Mouse (Mus musculus) embryonic facial prominence, embryonic 15.5 days (tissue): Measurements from ENCODE around the gene Jpt1. TPM values are rescaled to one million over a fixed set of nuclear protein-coding genes. Genes with fewer than 3 reads are reported as not detected.
"Not testable (repeated sequence)": the region's sequence is repeated elsewhere in the genome, so short reads cannot be mapped to it uniquely, and the experiment has no call there.

ENCODE experiments used
- ATAC-seq: fragments of 200-750 bp; cut with Nextera tagmentation; 2 replicates; pipeline ENCODE4 v1.8.0; 2017; ENCODE audit warnings: low read depth, moderate TSS enrichment; ENCODE audit not compliant: insufficient number of reproducible peaks, low FRiP score, low TSS enrichment
- H3K27ac ChIP-seq: fragments of 300-500 bp; sonication (generic); replicated peaks from 2 replicates; pipeline ENCODE4 v1.5.1; 2015; ENCODE audit warnings: mild to moderate bottlenecking, inconsistent platforms
- H3K27me3 ChIP-seq: fragments of 300-500 bp; sonication (generic); 2 replicates; pipeline ENCODE4 v1.6.1; 2015; ENCODE audit warnings: inconsistent platforms
- H3K36me3 ChIP-seq: fragments of 300-500 bp; sonication (generic); 2 replicates; pipeline ENCODE4 v1.6.1; 2015; ENCODE audit warnings: mild to moderate bottlenecking, inconsistent platforms
- H3K4me1 ChIP-seq: fragments of 300-500 bp; sonication (generic); 2 replicates; pipeline ENCODE4 v1.6.1; 2015; ENCODE audit warnings: inconsistent platforms
- H3K4me2 ChIP-seq: fragments of 300-500 bp; sonication (generic); replicated peaks from 2 replicates; pipeline ENCODE4 v1.6.1; 2015; ENCODE audit warnings: mild to moderate bottlenecking, inconsistent platforms
- H3K4me3 ChIP-seq: fragments of 300-500 bp; sonication (generic); replicated peaks from 2 replicates; pipeline ENCODE4 v1.5.1; 2015; ENCODE audit warnings: mild to moderate bottlenecking, inconsistent platforms
- H3K9ac ChIP-seq: fragments of 300-500 bp; sonication (generic); 2 replicates; pipeline ENCODE4 v1.6.1; 2015; ENCODE audit warnings: inconsistent platforms
- H3K9me3 ChIP-seq: fragments of 300-500 bp; sonication (generic); replicated peaks from 2 replicates; pipeline ENCODE4 v1.6.1; 2016; ENCODE audit warnings: inconsistent platforms
- WGBS: fragments of 180-500 bp; shearing (Covaris S2); methylation state at CpG from one replicate; pipeline ENCODE4 v1.1.7; 2015; 5-methylcytosine and 5-hydroxymethylcytosine counted together
- polyA plus RNA-seq: library from polyadenylated mRNA; unstranded; fragments of >200 nt; fragmentation: Nextera tagmentation; extraction: Ambion mirVana; gene quantifications from 2 replicates; pipeline ENCODE4 v1.2.1, GENCODE M21; 2015

Jpt1 gene
- polyA plus RNA-seq, 1 experiment from 2014 or later, result 523 TPM

DNA sequence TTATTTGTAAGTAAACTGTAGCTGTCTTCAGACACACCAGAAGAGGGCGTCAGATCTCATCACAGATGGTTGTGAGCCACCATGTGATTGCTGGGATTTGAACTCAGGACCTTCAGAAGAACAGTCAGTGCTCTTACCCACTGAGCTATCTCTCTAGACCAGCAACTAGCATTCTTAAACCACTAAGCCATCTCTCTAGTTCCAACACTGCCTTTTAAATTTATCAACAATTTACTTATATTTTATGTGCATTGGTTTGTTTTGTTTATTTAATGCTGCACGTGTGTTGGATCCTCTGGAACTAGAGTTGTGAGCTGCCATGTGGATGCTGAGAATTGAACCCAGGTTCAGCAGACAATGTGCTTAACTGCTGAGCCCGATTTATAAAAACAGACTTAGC is 12.3 kb upstream of the Jpt1 start:
- H3K4me1 ChIP-seq, H3K9ac ChIP-seq, H3K4me3 ChIP-seq, H3K27me3 ChIP-seq, H3K4me2 ChIP-seq, ATAC-seq, H3K27ac ChIP-seq, H3K9me3 ChIP-seq: not testable (repeated sequence)
- peaks cover 77% of the 10 kb centered on the region for H3K36me3 ChIP-seq
- 75% methylated on average over 3 of the region's 3 CpGs for WGBS

DNA sequence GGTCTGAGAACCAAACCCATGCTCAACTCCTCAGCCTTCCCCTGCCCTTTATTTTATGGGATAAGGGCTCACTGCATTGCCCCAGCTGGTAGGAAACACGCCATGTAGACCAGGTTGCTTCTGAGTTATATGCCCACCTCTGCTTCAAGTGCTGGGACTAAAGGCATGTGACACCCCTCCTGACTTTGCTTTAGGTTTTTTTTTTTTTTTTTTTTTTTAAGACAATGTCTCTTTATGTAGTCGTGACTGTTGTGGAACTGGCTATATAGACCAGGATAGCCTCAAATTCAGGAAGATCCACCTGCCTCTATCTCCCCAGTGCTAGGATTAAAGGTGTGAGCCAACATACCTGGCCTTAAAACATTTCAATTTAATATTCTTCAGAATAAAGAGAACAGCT is 8.5 kb upstream of the Jpt1 start:
- Histone ChIP-seq H3K27me3 (no peaks in the 10 kb centered on the region), H3K27ac (no peak overlapping the region), H3K4me3 (no peak overlapping the region), H3K4me1 (no peaks in the 10 kb centered on the region), H3K9me3 (no peaks in the 10 kb centered on the region), H3K4me2 (no peak overlapping the region), H3K36me3 (peaks cover 51% of the 10 kb centered on the region), H3K9ac (no peak overlapping the region)
- 69% methylated on average over 2 of the region's 2 CpGs for WGBS
- no peak for ATAC-seq

DNA sequence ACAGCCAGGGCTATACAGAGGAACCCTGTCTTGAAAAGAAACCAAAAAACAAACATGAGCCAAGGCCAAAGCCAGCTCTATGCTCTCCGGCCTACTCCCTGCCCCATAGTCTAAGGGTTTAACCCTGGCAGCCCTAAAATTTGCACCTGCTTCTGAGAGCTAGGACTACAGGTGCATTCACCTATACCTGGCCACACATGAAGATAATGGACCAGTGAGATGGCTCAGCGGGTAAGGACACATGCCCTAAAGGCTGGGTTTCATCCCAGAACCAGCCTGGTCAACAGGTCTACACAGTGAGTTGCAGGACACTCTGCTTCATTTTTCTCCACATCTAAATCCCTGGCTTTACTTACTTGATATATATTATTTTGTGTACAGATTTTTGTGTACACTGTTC is 8.1 kb upstream of the Jpt1 start:
- Histone ChIP-seq H3K4me1 (no peaks in the 10 kb centered on the region), H3K4me2 (no peak overlapping the region), H3K27me3 (no peaks in the 10 kb centered on the region), H3K4me3 (no peak overlapping the region), H3K36me3 (peaks cover 47% of the 10 kb centered on the region), H3K9ac (no peak overlapping the region), H3K9me3 (no peaks in the 10 kb centered on the region), H3K27ac (no peak overlapping the region; the same call in 1 of the 2 replicates)
- ATAC-seq, result no peak
- WGBS, result 93% methylated on average over 2 of the region's 2 CpGs

DNA sequence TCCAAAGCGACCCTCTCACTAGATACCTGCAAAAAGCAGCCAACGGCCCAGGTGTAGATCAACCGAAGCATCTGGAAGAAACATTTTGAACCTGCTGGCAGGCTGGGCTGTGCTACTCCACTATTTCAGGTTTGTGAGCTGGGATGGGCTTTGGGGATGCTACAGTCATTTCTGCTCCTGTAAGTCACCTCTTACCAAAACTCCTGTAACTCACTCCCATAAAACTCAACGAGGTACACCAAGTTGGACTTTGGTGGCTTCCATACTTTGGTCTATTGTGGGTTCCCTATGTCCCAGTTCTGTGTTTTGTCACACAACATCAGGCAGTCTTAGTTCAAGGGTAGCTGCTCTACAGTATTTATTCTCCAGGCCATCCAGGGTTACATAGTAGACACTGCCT is 6.9 kb upstream of the Jpt1 start:
- no peak for ATAC-seq
- Histone ChIP-seq H3K27ac (no peak overlapping the region), H3K9me3 (no peaks in the 10 kb centered on the region), H3K36me3 (peaks cover 36% of the 10 kb centered on the region), H3K4me3 (no peak overlapping the region), H3K4me1 (no peaks in the 10 kb centered on the region), H3K4me2 (no peak overlapping the region), H3K27me3 (no peaks in the 10 kb centered on the region), H3K9ac (no peak overlapping the region)
- 75% methylated on average over 4 of the region's 4 CpGs for WGBS

DNA sequence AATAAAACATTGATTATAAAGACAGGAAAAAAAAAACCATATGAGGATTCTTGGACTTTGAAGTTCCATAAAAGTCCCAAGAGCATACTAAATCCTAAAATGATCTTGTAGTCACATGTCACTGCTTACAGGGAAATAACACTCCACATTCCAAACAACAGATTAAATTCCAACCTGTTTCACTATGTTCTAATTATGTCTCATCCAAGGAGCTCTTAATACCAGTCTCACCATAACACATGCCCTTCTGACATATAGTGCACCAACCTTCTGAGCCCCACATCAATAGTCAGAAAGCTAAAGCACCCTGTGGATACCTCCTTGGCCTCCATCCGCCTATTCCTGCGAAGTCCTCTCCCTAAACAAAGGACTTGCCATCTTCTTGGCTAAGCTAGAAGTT is 6.0 kb upstream of the Jpt1 start:
- H3K9ac ChIP-seq, result no peak overlapping the region
- no peaks in the 10 kb centered on the region for H3K4me1 ChIP-seq
- H3K4me2 ChIP-seq, result no peak overlapping the region
- 72% methylated on average over 2 of the region's 2 CpGs for WGBS
- H3K27me3 ChIP-seq, result no peaks in the 10 kb centered on the region
- H3K27ac ChIP-seq, result no peak overlapping the region
- H3K4me3 ChIP-seq, result no peak overlapping the region
- H3K9me3 ChIP-seq, result no peaks in the 10 kb centered on the region
- peaks cover 27% of the 10 kb centered on the region for H3K36me3 ChIP-seq
- ATAC-seq, result no peak

DNA sequence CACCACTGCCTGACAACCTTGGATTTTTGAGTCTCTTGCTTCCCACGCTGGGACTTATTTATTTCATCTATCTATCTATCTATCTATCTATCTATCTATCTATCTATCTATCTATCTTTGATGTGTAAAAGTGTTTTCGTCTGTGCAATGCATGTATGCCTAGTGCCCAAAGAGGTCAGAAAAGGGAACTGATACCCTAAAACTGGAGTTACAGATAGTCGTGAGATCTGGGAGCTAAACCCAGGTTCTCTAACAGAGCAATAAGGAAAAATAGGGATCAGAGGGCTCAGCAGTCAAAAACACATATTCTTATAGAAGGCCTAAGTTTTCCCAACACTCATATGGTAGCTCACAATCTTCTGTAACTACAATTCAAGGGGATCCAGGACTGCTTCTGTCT is 5.4 kb upstream of the Jpt1 start:
- H3K4me2 ChIP-seq, result no peak overlapping the region
- H3K4me1 ChIP-seq, result no peaks in the 10 kb centered on the region; the same call in 1 of the 2 replicates
- no peak for ATAC-seq
- H3K4me3 ChIP-seq, result no peak overlapping the region
- peaks cover 21% of the 10 kb centered on the region for H3K36me3 ChIP-seq
- no peak overlapping the region for H3K27ac ChIP-seq
- no peak overlapping the region for H3K9ac ChIP-seq
- no peaks in the 10 kb centered on the region for H3K9me3 ChIP-seq
- WGBS, result 83% methylated on average over 3 of the region's 3 CpGs
- no peaks in the 10 kb centered on the region for H3K27me3 ChIP-seq

DNA sequence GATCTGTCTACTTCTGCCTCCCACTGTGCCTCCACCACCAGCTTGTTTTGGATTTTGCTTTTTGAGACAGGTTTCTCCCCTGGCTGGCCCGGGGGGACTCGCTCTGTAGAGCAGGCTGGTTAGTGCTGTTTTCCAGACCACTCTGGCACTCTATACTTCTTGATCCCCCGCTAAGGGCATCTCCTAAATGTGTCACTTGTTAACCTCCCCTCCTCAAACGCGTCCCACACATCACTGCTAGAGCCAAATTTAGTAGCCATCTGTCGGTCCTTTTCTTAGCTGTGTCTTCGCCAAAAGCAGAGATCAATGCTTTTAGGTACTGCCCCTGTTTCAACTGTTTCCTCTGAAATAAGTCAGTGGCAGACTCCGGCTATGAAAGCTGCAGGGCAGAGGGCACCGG is 4.5 kb upstream of the Jpt1 start:
- Histone ChIP-seq H3K27me3 (no peaks in the 10 kb centered on the region), H3K4me3 (no peak overlapping the region), H3K9me3 (no peaks in the 10 kb centered on the region), H3K4me2 (no peak overlapping the region), H3K4me1 (no peaks in the 10 kb centered on the region; the same call in 1 of the 2 replicates), H3K27ac (no peak overlapping the region; the same call in 1 of the 2 replicates), H3K9ac (no peak overlapping the region), H3K36me3 (peaks cover 12% of the 10 kb centered on the region)
- ATAC-seq, result no peak
- WGBS, result 60% methylated on average over 9 of the region's 9 CpGs

DNA sequence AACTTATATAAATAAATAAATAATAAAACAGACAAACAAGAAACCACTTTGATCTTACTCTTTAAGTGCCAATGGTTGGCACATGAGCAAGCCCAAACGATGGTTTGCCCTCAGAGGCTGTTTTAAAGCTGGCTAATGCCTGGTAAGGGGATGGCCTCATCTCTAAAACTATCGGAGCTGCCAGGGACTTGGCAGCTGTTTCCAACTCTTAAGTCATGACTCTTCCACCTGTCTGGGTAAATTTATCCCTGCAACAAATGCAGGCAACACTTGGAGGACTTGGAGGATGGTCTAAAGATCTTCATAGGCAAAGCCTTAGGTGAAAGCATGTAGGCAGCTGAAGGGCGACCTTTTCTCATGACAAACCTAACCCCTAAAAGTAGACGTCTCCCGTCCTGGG is 2.8 kb upstream of the Jpt1 start:
- 70% methylated on average over 5 of the region's 5 CpGs for WGBS
- H3K27ac ChIP-seq, result no peak overlapping the region
- peaks cover 3% of the 10 kb centered on the region; the same call in 1 of the 2 replicates for H3K36me3 ChIP-seq
- H3K4me1 ChIP-seq, result peaks cover 13% of the 10 kb centered on the region
- H3K9ac ChIP-seq, result no peak overlapping the region
- no peak overlapping the region for H3K4me2 ChIP-seq
- H3K4me3 ChIP-seq, result no peak overlapping the region
- no peaks in the 10 kb centered on the region for H3K9me3 ChIP-seq
- no peaks in the 10 kb centered on the region for H3K27me3 ChIP-seq
- ATAC-seq, result no peak

DNA sequence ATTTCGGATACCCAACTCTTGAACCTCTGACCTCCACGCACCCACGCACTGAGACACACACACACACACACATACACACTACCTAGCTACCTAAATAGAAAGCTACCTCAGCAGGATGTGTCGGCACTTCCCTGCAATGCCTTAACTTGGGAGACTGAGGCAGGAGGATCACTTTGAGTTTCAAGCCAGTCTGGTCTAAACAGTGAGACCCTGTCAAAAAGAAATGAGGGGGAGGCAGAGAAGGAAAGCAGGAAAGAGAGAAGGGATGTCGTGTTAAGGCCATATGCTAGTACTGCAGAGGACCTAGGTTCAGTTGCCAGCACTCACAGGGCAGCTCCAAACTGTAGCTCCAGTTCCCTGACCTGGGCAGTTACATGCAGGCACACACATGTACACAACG is 834 bp upstream of the Jpt1 start:
- no peaks in the 10 kb centered on the region for H3K36me3 ChIP-seq
- no peak overlapping the region for H3K27ac ChIP-seq
- no peak overlapping the region for H3K9ac ChIP-seq
- H3K4me1 ChIP-seq, result peaks cover 33% of the 10 kb centered on the region
- H3K9me3 ChIP-seq, result no peaks in the 10 kb centered on the region
- H3K4me2 ChIP-seq, result no peak overlapping the region
- no peak for ATAC-seq
- H3K4me3 ChIP-seq, result no peak overlapping the region
- H3K27me3 ChIP-seq, result no peaks in the 10 kb centered on the region
- WGBS, result 67% methylated on average over 6 of the region's 6 CpGs

DNA sequence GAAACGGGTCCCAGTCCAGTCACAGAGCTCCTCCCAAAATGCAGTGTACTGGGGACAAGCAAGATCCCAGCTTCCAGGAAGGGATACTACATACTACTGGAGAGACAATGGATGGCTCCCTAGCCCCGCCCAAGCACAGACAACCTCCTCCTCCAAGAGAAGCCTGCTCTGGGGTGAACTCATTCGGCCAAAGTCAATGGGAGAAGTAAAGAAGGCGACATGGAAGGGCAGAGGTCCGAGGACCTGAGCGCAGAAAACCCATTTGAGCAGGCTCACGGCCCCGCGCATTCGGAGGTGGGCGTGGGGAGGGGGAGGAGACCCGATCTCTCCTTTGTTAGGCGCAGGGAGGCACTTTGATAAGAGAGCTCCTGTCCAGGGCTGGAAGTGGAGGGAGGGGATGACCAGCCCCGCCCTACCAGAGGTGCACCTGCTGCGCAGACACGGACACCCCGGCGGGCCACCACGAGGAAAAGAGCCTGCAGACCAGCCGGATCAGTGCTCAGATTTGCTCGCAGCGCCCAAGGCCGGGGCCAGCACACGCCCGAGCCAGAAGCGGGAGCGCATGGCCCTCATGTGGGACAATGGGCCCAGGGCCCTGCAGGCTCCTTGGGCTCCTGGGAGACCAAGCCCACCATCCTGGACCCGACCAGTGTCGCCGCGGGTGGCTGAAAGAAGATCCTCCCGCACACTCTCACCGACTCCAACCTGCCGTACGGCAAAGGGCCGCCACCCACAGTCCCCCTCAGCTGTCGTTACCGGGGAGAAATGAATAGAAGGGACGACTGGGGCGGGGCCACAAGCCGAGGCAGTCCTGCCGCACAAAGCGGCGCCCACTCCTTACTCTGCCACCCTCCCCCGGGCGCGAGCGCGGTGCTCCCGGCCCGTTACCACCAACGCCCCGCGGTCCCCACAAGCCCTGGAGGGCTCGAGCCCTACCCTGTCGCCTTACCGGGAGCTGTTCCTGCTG is 633 bp downstream of the Jpt1 start:
- Histone ChIP-seq H3K4me3 (peak overlapping the region; percentile 99), H3K4me1 (peaks cover 40% of the 10 kb centered on the region), H3K4me2 (peak overlapping the region; percentile 81), H3K27ac (peak overlapping the region; percentile 86), H3K36me3 (no peaks in the 10 kb centered on the region), H3K9ac (peak overlapping the region; percentile 99), H3K27me3 (no peaks in the 10 kb centered on the region), H3K9me3 (no peaks in the 10 kb centered on the region)
- under 1% methylated on average over 57 of the region's 57 CpGs for WGBS
- ATAC-seq, result peak; percentile 40

DNA sequence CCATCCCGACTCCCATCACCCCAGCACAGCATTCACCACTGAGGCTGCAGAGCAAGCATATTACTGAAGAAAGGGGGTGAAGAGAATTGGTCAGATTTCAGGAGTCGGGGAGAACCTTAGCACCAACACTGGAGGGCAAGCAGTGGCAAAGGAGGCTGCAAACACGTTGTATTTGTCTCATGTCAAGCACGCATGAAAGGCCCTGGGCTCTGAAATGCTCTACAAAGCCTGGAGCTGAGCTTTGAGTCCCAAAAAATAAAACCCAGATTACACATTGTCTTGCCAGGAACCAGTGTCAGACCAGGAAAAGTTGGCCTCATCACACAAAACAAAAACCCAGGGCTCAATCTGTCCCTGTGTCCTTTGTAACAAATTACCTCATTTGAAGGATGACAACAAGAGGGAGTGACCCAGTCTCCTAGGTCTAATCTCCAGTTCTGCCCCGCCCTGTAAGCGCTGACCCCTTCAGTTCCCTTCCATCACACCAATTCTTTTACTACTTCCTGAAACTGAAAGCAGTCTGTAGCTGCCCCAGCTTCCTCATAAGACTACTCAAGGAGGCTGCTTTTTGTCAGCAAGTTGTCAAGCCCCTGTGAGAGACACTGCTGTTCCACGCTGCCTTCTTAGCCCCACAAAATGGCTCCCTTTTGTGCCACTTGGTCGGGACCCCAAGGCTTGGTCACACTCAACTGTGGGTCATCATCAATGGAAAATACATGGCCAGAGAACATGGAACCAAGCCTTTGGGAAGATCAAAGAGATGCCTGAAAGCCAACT is 1.6 kb downstream of the Jpt1 start:
- Histone ChIP-seq H3K4me3 (peak overlapping the region; percentile 99), H3K9ac (peak overlapping the region; percentile 99), H3K9me3 (no peaks in the 10 kb centered on the region), H3K27ac (peak overlapping the region; percentile 86), H3K4me2 (peak overlapping the region; percentile 81), H3K36me3 (no peaks in the 10 kb centered on the region), H3K27me3 (no peaks in the 10 kb centered on the region), H3K4me1 (peaks cover 45% of the 10 kb centered on the region)
- no peak for ATAC-seq
- WGBS, result 29% methylated on average over 8 of the region's 8 CpGs
